Mouse (Mus musculus): ENCODE results near the gene Kctd19.

The Kctd19 gene

GRCm38 (mm10) chr8:105413391-105413790 lies at the start of gene Kctd19, which contains the start of gene Lrrc36:
Gene Kctd19 (minus strand): TSS chr8:105413502.
Gene Lrrc36 (plus strand): TSS chr8:105413571.
- DNase-seq, result peak; percentile 72

DNA sequence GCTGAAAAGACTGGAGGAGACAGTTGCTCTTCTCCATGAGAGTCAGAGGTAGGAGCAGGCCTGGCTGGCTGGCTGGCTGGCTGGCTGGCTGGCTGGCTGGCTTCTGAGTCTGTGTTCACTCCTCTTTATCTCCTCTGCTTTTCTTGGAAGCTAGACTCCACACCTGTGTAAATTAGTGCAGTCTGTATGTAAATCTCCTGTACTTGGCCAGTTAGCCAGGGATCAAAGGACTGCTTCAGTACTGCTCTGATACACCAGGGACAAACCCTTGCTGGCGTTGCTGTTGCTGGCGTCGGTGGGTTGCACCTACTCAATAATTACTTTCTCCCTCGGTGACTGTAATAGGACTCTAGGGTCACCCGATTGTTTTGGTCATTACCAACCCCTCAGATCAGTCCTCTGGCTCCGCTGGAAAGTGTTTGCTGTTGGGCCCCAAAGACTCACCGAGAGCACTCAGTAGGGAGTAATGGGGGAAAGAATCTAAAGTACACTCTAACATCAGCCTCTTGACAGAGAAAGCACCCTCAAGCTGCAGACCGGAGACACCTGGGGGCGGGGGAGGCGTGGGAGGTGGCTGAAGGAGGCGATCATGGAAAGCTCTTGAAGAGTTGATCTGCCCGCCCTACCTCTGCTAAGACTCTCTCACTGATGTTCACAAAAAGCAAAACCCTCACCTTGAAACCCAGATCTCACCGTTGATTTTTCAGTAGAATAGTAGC lies 47.9 kb upstream of the Kctd19 start:
- peak; percentile 58 for DNase-seq

GRCm38 (mm10) chr8:105455218-105455617 lies 41.9 kb upstream of the Kctd19 start:
- no peak for DNase-seq

- DNase-seq, result peak; percentile 42
These were observed 40.8 kb upstream of the Kctd19 start for GRCm38 (mm10) chr8:105454088-105454487.

- DNase-seq, result no peak
These were observed 40.0 kb upstream of the Kctd19 start for GRCm38 (mm10) chr8:105453296-105453695.

DNA sequence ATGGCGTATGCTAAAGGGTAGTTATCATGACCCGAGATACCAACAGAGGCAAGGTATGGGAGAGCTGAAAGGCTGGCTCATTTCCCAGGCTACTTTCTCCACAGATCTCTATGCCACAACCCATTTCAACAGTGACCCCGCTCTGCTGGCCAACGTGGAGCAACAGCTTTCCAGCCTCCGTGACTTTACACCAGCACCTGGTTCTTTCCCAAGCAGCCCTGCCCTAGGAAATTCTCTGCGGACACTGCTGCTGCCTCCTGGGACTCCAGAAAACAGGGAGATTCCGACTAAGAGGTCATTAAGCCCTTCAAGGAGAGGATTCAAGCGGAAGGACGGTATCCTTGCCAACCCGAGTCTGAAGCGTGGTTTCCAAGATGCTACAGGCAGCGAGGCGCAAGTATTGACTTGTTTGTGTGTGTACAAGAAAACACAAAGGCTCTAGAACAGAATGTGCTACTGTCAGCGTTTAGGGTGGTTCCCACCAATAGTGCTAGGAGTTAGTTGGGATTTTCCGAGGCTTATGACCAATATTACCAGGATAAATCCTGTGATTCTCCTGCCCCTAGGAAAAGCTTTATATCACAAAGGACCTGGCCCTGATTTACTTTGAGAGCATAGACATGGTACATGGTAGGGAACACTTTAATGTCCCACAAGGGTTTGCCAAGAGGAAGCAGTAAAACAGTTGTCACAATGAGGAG lies 38.8 kb upstream of the Kctd19 start:
- no peak for DNase-seq

GRCm38 (mm10) chr8:105450977-105451376 lies 37.7 kb upstream of the Kctd19 start:
- DNase-seq, result no peak

DNA sequence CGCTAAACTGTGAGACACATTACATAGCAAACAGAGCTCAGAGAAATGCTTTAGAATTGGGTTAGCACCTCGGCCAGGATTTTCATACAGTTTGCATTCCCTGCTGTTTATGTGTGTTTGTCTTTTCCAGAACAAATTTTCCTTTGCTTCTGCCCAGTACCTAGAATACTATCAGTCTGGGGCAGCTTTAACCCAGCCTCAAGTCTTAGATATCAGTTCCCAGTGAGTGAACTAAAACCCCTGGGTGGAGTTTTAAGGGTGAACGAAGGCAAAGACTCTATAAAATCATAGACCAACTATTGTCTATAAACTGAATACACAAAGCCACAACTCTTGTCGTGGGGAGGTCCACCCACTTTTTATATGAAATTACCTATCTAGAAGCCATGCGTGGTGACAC lies 35.3 kb upstream of the Kctd19 start:
- DNase-seq, result no peak

DNA sequence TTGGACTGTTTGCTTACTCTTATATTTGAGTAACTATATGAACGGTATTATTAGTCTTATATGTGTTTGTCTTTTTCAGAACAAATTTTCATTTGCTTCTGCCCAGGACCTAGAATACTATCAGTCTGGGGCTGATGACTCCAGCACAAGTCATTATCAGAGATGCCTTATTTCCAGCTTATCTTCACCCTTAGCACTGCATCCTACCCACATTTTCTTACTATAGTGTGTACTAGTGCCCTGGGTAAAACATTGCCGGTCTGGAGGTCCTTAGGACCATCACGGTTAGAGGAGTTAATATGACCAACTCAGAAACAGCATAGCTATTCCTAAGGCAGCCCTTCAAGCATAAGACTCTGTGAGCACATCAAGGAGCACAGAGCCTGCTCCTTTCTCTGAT lies 34.9 kb upstream of the Kctd19 start:
- DNase-seq, result no peak

DNA sequence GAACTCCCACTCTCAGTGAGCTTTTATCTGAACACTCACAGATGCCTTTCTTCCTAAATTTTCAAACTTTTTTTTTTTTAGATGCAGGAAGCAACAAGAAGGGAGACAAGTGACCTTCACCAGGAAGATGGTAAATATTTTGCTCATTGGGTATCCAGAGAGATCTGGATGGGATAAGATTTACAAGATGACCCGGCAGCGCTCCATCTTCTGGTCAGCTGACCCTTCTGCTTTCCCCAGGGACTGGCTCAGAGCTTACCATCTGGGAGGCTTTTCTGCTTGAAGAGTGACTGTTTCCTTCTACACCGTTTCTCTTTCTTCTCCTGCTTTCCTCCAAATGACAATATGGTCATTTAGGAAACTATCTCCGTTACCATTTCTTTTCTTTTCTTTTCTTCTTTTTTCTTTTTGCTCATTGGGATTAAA lies 32.8 kb upstream of the Kctd19 start:
- DNase-seq, result no peak

- no peak for DNase-seq
These were observed 32.2 kb upstream of the Kctd19 start for GRCm38 (mm10) chr8:105445296-105446126.

- DNase-seq, result no peak
These were observed 29.4 kb upstream of the Kctd19 start for GRCm38 (mm10) chr8:105442661-105443060.

GRCm38 (mm10) chr8:105441433-105441832 lies 28.1 kb upstream of the Kctd19 start:
- DNase-seq, result peak; percentile 78

DNA sequence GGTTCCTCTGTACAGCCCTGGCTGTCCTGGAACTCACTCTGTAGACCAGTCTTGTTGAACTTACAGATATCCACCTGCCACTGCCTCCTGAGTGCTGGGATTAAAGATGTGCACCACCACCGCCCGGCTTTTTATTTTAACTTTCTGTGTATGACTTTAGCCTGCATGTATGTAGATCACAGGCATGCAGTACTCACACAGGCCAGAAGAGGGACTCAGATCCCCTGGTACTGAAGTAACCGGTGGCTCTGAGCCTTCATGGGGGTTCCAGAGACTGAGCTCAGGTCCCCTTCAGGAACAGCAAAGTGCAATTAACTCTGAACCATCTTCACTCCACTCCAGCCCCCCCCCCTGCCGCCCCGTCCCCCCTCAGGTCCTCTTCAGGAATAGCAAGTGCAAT lies 25.6 kb upstream of the Kctd19 start:
- DNase-seq, result peak; percentile 67

- no peak for DNase-seq
These were observed 23.9 kb upstream of the Kctd19 start for GRCm38 (mm10) chr8:105437078-105437748.

DNA sequence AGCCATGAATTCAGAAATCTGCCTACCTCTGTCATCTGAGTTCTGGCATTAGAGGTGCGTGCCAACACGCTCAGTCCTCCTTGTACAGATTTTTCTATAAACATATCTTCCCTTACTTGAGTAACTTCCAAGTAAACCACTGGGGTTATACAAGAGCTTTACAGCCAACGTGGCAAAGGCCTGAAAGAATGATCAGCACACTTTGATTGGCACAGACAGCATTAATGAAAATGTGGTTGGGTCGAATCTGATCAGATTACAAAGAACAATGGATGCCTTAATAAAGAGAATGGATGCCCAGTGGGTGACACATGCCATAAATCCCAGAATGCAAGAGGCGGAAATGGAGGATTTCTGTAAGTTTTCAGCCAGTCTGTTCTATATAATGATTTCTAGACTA lies 22.9 kb upstream of the Kctd19 start:
- no peak for DNase-seq

GRCm38 (mm10) chr8:105434136-105434535 lies 20.8 kb upstream of the Kctd19 start:
- no peak for DNase-seq

DNA sequence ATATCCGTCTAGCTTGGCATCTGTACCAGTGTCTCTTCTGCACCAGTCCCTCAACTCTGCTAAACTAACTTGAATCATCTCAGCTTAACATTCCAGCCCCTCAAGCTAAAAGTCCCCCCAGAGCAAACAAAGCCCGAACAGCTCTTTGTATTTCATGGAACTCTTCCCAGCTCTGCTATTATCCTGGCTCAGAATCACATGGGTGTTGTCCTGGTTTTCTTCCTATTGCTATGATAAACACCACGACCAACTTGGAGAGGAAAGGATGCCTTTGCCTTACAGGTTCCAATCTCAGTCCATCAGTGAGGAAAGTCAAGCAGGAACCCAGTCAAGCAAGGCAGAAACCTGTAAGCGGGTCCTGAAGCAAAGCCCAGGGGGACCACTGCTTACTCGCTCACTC lies 20.2 kb upstream of the Kctd19 start:
- DNase-seq, result peak; percentile 11

- no peak for DNase-seq
These were observed 19.7 kb upstream of the Kctd19 start for GRCm38 (mm10) chr8:105433021-105433420.

DNA sequence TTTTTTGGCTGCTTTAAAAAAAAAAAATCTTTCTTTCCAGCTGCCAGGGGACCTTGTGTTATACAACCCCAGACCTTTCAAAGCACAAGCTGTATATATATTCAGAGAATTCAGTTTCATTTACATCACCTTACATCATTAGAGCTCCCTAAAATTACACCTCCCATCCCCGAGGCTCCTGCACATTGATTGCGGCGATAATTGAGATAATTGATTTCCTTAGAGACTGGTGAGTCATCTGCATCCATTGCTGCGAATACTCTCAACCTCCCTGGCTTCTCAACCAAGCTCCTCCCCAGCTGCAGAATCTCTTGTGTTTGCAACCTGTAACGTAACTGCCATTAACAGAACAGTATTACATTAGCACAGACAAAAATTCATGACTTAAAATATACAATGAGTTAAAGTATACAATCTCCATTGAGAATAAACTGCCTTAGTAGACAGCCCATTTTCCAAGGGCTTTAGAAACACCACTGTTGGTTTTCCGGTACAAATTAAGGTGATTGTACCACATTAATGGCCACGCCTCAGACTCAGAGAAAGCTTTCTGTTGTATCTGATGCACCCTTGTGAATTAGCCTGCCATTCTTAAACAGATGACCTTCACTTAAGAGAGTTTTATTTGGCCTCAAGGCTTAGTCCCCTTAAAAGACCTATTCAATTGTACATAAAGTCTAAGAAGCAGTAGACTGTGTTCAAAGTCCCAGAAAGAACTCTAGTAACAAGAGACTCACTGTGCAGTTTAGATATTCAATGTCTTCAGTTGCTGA lies 18.6 kb upstream of the Kctd19 start:
- no peak for DNase-seq

DNA sequence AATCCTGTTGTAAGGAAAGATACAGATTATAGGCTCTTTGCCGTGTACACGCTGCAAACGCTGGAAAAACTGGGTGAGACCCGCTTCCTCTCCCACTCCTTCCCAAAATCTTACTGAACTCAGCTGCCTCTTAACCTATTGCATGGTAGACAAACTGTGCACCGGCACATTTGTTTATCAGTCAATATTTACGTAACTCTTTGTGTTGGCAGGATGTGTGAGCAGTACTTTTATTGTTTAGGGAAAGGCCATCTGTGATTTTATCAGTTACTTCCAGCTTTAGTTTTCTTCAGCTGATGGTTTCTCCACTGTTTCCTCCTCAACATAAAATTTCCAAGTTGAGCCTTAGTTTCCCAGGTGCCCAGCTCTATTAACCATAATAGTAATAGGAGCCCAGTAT lies 13.6 kb upstream of the Kctd19 start:
- no peak for DNase-seq

DNA sequence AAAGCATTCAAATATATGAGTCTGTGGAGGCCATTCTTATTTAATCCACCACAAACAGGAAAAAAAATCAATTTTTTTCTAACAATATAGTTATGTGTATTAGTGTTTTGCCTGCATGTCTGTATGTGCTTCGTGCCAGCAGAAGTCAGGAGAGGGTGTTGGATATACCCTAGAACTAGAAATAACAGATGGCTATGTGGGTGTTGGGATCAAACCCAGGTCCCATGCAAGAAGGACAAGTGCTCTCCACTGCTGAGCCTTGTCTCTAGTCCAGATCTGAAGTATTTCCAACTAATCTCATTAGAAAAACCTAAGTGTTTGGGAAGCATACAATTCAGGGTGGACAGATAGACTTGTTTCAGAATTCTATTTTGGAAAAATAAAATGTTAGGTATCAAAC lies 8.7 kb upstream of the Kctd19 start:
- DNase-seq, result no peak
